Mouse (Mus musculus) spleen, adult 2 months (tissue): ENCODE measurements around the gene Taar7b.

Source experiments
- CTCF ChIP-seq: fragments of 200-500 bp; IDR thresholded peaks from 2 replicates; pipeline ENCODE4 v1.5.1; 2011; ENCODE audit warnings: mild to moderate bottlenecking, inconsistent platforms; ENCODE audit not compliant: insufficient read depth, insufficient read length, insufficient replicate concordance; ENCODE audit errors: extremely low read depth
- POLR2A ChIP-seq: fragments of 200-500 bp; IDR thresholded peaks from 2 replicates; pipeline ENCODE4 v1.6.1; 2011; ENCODE audit warnings: low read depth, low read length, inconsistent platforms

- TF ChIP-seq POLR2A (no peak), CTCF (no peak)
Measured at GRCm38 (mm10) chr10:23999639-24000038, at the start of gene Taar7b.
